ENCODE assay signal across 37 mouse cellular contexts in genomic region chr6:41764306-41764705, GRCm38 (mm10). TPM values are rescaled to one million over a fixed set of nuclear protein-coding genes. Genes with fewer than 3 reads are reported as not detected.
"Had no signal": no experiment of that assay in that cellular context is flagged by ENCODE, and none has a peak within 500 bp of the region (broad histone marks: within the 10 kb centered on the region; RNA-seq: fewer than 3 reads in every experiment).

No protein-coding gene starts in this region.

- H3K4me2 ChIP-seq: embryonic facial prominence, embryonic 12.5 days; embryonic facial prominence, embryonic 13.5 days; embryonic facial prominence, embryonic 15.5 days; forebrain, embryonic 12.5 days; forebrain, embryonic 13.5 days; forebrain, embryonic 15.5 days had no signal

- ATAC-seq: forebrain, embryonic 13.5 days; forebrain, embryonic 14.5 days; forebrain, embryonic 15.5 days; forebrain, embryonic 16.5 days; forebrain, postnatal 0 days had no signal

- H3K9me3 ChIP-seq: embryonic facial prominence, embryonic 10.5 days; embryonic facial prominence, embryonic 12.5 days; embryonic facial prominence, embryonic 13.5 days; embryonic facial prominence, embryonic 15.5 days; forebrain, embryonic 10.5 days; forebrain, embryonic 12.5 days; forebrain, embryonic 13.5 days; forebrain, embryonic 15.5 days had no signal

- H3K27me3 ChIP-seq: embryonic facial prominence, embryonic 12.5 days; embryonic facial prominence, embryonic 13.5 days; embryonic facial prominence, embryonic 15.5 days; forebrain, embryonic 12.5 days; forebrain, embryonic 13.5 days; forebrain, embryonic 15.5 days had no signal

- H3K9ac ChIP-seq: embryonic facial prominence, embryonic 12.5 days; embryonic facial prominence, embryonic 13.5 days; embryonic facial prominence, embryonic 15.5 days; forebrain, embryonic 12.5 days; forebrain, embryonic 13.5 days; forebrain, embryonic 15.5 days; forebrain, postnatal 0 days had no signal

- H3K4me1 ChIP-seq: embryonic facial prominence, embryonic 10.5 days; embryonic facial prominence, embryonic 12.5 days; embryonic facial prominence, embryonic 13.5 days; embryonic facial prominence, embryonic 15.5 days; forebrain, embryonic 10.5 days; forebrain, embryonic 12.5 days; forebrain, embryonic 13.5 days; forebrain, embryonic 15.5 days had no signal

- H3K36me3 ChIP-seq: embryonic facial prominence, embryonic 10.5 days; embryonic facial prominence, embryonic 12.5 days; embryonic facial prominence, embryonic 13.5 days; embryonic facial prominence, embryonic 15.5 days; forebrain, embryonic 10.5 days; forebrain, embryonic 12.5 days; forebrain, embryonic 15.5 days had no signal

- H3K27ac ChIP-seq: embryonic facial prominence, embryonic 10.5 days; embryonic facial prominence, embryonic 12.5 days; embryonic facial prominence, embryonic 13.5 days; embryonic facial prominence, embryonic 15.5 days; forebrain, embryonic 10.5 days; forebrain, embryonic 12.5 days; forebrain, embryonic 13.5 days; forebrain, embryonic 15.5 days; gastrocnemius, adult 2 months; heart, adult 2 months had no signal

- H3K4me3 ChIP-seq: embryonic facial prominence, embryonic 10.5 days; embryonic facial prominence, embryonic 12.5 days; embryonic facial prominence, embryonic 13.5 days; embryonic facial prominence, embryonic 15.5 days; erythroblast, embryonic 14.5 days; forebrain, embryonic 10.5 days; forebrain, embryonic 12.5 days; forebrain, embryonic 13.5 days; forebrain, embryonic 15.5 days; gastrocnemius, adult 2 months; heart, adult 2 months had no signal

- DNase-seq: cerebellum, adult 2 months; cerebellum, adult 8-10 months; cerebellum, adult 9-10 months; cerebellum, adult 9-11 months; cerebellum, postnatal 10 days; cerebellum, postnatal 14 days; cerebellum, postnatal 25 days; cerebellum, postnatal 36 days; embryo, embryonic 11 days; forebrain, postnatal 0 days; gastrocnemius, adult 2 months; gastrocnemius, postnatal 10 days; gastrocnemius, postnatal 14 days; gastrocnemius, postnatal 25 days; gastrocnemius, postnatal 36 days; heart, adult 2 months had no signal

RNA-seq across cellular contexts. Expression of gene Olfr459, which starts 10.7 kb away (rescaled TPM):
- total RNA-seq: common myeloid progenitor, adult 5-6 weeks; forebrain, postnatal 0 days; gastrocnemius, adult 18-20 months; gastrocnemius, adult 2 months; gastrocnemius, adult 8-10 months; gastrocnemius, postnatal 10 days; gastrocnemius, postnatal 14 days; gastrocnemius, postnatal 25 days; gastrocnemius, postnatal 36 days; gastrocnemius, postnatal 4 days; granulocyte monocyte progenitor cell, adult 5-6 weeks; heart, adult 2 months; heart, adult 8-10 months had no signal
- polyA plus RNA-seq: cerebellum, adult 2 months; cortical plate, adult 2 months; embryonic facial prominence, embryonic 10.5 days; embryonic facial prominence, embryonic 11.5 days; embryonic facial prominence, embryonic 13.5 days; embryonic facial prominence, embryonic 15.5 days; erythroblast, embryonic 14.5 days; forebrain, embryonic 10.5 days; forebrain, embryonic 11.5 days; forebrain, embryonic 12.5 days; forebrain, embryonic 13.5 days; forebrain, embryonic 14.5 days; forebrain, embryonic 15.5 days; forebrain, embryonic 16.5 days; forebrain, postnatal 0 days; frontal cortex, adult 2 months; heart, adult 2 months had no signal
